Mouse (Mus musculus) CH12.LX (cell line): ENCODE results near the gene Sfxn1.

ENCODE experiments used
- BHLHE40 ChIP-seq: IDR thresholded peaks from 2 replicates; pipeline ENCODE4 v1.6.1; 2011; ENCODE audit warnings: mild to moderate bottlenecking, low read depth, low read length, improper control_type of control experiment
- CTCF ChIP-seq, 2 experiments: IDR thresholded peaks in 1 of 2; conservative IDR thresholded peaks in 1 of 2; 2 replicates each; pipeline ENCODE4 v1.5.1; 2011 to 2012; ENCODE audit warnings: low read depth in 2 of 2, low read length in 2 of 2, improper control_type of control experiment in 1 of 2, inconsistent platforms in 1 of 2, mild to moderate bottlenecking in 1 of 2, moderate library complexity in 1 of 2
- ELF1 ChIP-seq: IDR thresholded peaks from 2 replicates; pipeline ENCODE4 v1.6.1; 2014; ENCODE audit warnings: low read depth, mild to moderate bottlenecking, inconsistent platforms, low read length, improper control_type of control experiment
- EP300 ChIP-seq: IDR thresholded peaks from 2 replicates; pipeline ENCODE4 v1.6.1; 2011; ENCODE audit warnings: low read length, improper control_type of control experiment
- MAX ChIP-seq: IDR thresholded peaks from 2 replicates; pipeline ENCODE4 v1.6.1; 2011; ENCODE audit warnings: low read length, improper control_type of control experiment
- MEF2A ChIP-seq: IDR thresholded peaks from 2 replicates; pipeline ENCODE4 v1.6.1; 2014; ENCODE audit warnings: low read depth, mild to moderate bottlenecking, inconsistent platforms, low read length, improper control_type of control experiment, borderline replicate concordance
- POLR2A ChIP-seq: IDR thresholded peaks from 2 replicates; pipeline ENCODE4 v1.6.1; 2011; ENCODE audit warnings: low read depth, mild to moderate bottlenecking, improper control_type of control experiment, low read length
- TCF12 ChIP-seq: IDR thresholded peaks from 2 replicates; pipeline ENCODE4 v1.6.1; 2014; ENCODE audit warnings: low read depth, mild to moderate bottlenecking, inconsistent platforms, low read length, improper control_type of control experiment

- no peak for TF ChIP-seq ELF1
- no peak for TF ChIP-seq EP300
- no peak for TF ChIP-seq CTCF (conservative IDR thresholded peaks at IDR 0.05 in 1 of 2, IDR thresholded peaks at IDR 0.05 in 1 of 2; ENCODE audit: low read depth in 2 of 2, low read length in 2 of 2)
- no peak for TF ChIP-seq MEF2A
- no peak for TF ChIP-seq MAX
- TF ChIP-seq TCF12, result no peak
- TF ChIP-seq BHLHE40, result no peak
- no peak for TF ChIP-seq POLR2A
These were observed 16.7 kb upstream of the Sfxn1 start for GRCm38 (mm10) chr13:54054962-54055361.
